Mouse (Mus musculus) right cerebral cortex, postnatal 4 days (tissue): ENCODE results near the gene Slc9a9.

Experiments
- DNase-seq: peaks from one replicate; pipeline ENCODE4 v3.0.0-alpha.2; 2022

Slc9a9 gene

GRCm38 (mm10) chr9:94969131-94969530 is 299.4 kb downstream of the Slc9a9 start:
- DNase-seq, result no peak

GRCm38 (mm10) chr9:94972021-94972420 is 302.3 kb downstream of the Slc9a9 start:
- DNase-seq, result no peak

- DNase-seq, result no peak
Measured at GRCm38 (mm10) chr9:94972693-94973092, 303.0 kb downstream of the Slc9a9 start.

- DNase-seq, result no peak
Measured at GRCm38 (mm10) chr9:94976191-94976590, 306.5 kb downstream of the Slc9a9 start.

- DNase-seq, result no peak
Measured at GRCm38 (mm10) chr9:94993575-94993974, 323.9 kb downstream of the Slc9a9 start.

GRCm38 (mm10) chr9:95020136-95020706 is 350.5 kb downstream of the Slc9a9 start:
- DNase-seq, result no peak

- DNase-seq, result no peak
Measured at GRCm38 (mm10) chr9:95034140-95034970, 364.6 kb downstream of the Slc9a9 start.

GRCm38 (mm10) chr9:95036209-95036608 is 366.5 kb downstream of the Slc9a9 start:
- no peak for DNase-seq

GRCm38 (mm10) chr9:95042420-95042819 is 372.7 kb downstream of the Slc9a9 start:
- no peak for DNase-seq

GRCm38 (mm10) chr9:95052160-95052559 is 382.5 kb downstream of the Slc9a9 start:
- DNase-seq, result no peak

- no peak for DNase-seq
Measured at GRCm38 (mm10) chr9:95053183-95053582, 383.5 kb downstream of the Slc9a9 start.

GRCm38 (mm10) chr9:95055843-95056242 is 386.1 kb downstream of the Slc9a9 start:
- no peak for DNase-seq

GRCm38 (mm10) chr9:95060702-95061101 is 391.0 kb downstream of the Slc9a9 start:
- no peak for DNase-seq

- no peak for DNase-seq
Measured at GRCm38 (mm10) chr9:95067037-95067436, 397.3 kb downstream of the Slc9a9 start.

GRCm38 (mm10) chr9:95068466-95068865 is 398.8 kb downstream of the Slc9a9 start:
- no peak for DNase-seq

GRCm38 (mm10) chr9:95070832-95071519 is 401.3 kb downstream of the Slc9a9 start:
- no peak for DNase-seq

GRCm38 (mm10) chr9:95072450-95072955 is 402.8 kb downstream of the Slc9a9 start:
- no peak for DNase-seq

GRCm38 (mm10) chr9:95073691-95074090 is 404.0 kb downstream of the Slc9a9 start:
- DNase-seq, result no peak

GRCm38 (mm10) chr9:95075856-95076255 is 406.1 kb downstream of the Slc9a9 start:
- peak; percentile 37 for DNase-seq

- no peak for DNase-seq
Measured at GRCm38 (mm10) chr9:95077938-95078337, 408.2 kb downstream of the Slc9a9 start.

- DNase-seq, result no peak
Measured at GRCm38 (mm10) chr9:95078626-95079025, 408.9 kb downstream of the Slc9a9 start.

- no peak for DNase-seq
Measured at GRCm38 (mm10) chr9:95079951-95080350, 410.2 kb downstream of the Slc9a9 start.

- no peak for DNase-seq
Measured at GRCm38 (mm10) chr9:95086109-95086821, 416.6 kb downstream of the Slc9a9 start.
